Mouse (Mus musculus) retina, adult 2 months (tissue): ENCODE measurements at regions not wholly inside any gene's neighbourhood (a gene's known extent, or its start where the extent isn't known, plus 50 kb on each side); places are given as distances from the start of the nearest gene placed in this dataset.

ENCODE experiments used
- DNase-seq: peaks from one replicate; pipeline ENCODE4 v3.0.0-alpha.2; 2012; ENCODE audit warnings: low read depth, low spot score

GRCm38 (mm10) chr3:39925436-39925835 lies 605.6 kb upstream of the Intu start:
- DNase-seq, result no peak

DNA sequence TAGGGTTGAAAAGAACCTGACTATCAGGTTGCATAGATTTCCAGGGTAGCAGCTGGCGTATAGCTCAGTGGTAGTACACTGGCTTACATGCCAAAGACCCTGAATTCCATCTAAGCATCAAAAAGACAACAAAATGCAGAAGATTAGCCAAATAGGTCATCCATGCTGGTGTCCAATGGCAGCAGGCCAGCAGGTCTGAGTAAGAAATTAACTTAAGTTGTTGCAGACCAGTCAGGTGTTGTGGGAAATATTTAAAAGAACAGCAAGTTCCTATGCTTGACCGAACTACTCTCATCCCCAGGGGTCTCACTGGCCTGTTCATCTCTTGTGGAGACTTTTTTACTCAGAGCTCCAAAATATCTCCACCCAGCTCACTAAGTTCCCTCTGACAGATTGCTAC lies 602.7 kb upstream of the Intu start:
- no peak for DNase-seq

GRCm38 (mm10) chr3:39933372-39933771 lies 597.7 kb upstream of the Intu start:
- no peak for DNase-seq

GRCm38 (mm10) chr3:39937719-39938278 lies 593.3 kb upstream of the Intu start:
- DNase-seq, result no peak

- no peak for DNase-seq
Measured at GRCm38 (mm10) chr3:39944581-39944980, 586.5 kb upstream of the Intu start.

- DNase-seq, result no peak
Measured at GRCm38 (mm10) chr3:39952103-39952502, 579.0 kb upstream of the Intu start.

GRCm38 (mm10) chr3:39952556-39952955 lies 578.5 kb upstream of the Intu start:
- DNase-seq, result no peak

DNA sequence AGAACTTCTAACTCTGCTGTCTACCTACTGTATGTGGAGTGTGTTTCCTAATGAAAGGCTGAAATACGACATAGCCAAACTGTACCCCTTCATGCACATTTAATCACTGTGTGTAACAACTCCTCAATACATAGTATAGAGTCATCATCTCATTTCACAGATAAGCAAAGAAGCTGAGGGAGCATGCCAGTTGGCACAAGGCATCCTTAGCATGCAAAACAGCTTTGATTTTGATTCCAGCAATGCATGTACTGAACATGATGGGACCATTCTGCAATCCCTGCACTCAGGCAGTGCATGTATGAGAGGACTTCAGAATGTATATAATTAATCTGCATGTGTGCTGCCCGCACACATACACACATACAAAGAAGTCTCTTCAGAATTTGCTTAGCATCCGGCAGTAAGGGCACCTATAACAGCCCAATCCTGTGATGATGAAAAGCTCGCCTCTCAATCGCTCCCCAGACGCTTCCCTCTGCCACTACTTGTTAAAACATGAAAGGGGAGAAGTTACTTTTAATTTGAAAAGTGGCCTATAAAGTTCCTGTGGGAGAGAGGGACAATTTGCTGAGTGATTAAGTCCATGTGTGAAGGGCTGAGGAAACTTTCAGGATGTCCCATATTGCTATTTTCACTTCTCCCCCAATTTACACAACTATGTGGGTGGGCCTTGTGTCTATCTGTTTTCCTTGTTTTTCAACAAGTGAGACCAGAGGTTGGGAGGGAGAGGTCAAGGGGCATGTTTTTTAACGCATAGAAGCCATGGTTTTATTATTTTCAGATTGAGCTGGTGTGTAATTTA lies 569.0 kb upstream of the Intu start:
- DNase-seq, result no peak

GRCm38 (mm10) chr3:39965431-39965830 lies 565.7 kb upstream of the Intu start:
- no peak for DNase-seq

GRCm38 (mm10) chr3:39966390-39966789 lies 564.7 kb upstream of the Intu start:
- DNase-seq, result no peak

- no peak for DNase-seq
Measured at GRCm38 (mm10) chr3:39976937-39977336, 554.1 kb upstream of the Intu start.

DNA sequence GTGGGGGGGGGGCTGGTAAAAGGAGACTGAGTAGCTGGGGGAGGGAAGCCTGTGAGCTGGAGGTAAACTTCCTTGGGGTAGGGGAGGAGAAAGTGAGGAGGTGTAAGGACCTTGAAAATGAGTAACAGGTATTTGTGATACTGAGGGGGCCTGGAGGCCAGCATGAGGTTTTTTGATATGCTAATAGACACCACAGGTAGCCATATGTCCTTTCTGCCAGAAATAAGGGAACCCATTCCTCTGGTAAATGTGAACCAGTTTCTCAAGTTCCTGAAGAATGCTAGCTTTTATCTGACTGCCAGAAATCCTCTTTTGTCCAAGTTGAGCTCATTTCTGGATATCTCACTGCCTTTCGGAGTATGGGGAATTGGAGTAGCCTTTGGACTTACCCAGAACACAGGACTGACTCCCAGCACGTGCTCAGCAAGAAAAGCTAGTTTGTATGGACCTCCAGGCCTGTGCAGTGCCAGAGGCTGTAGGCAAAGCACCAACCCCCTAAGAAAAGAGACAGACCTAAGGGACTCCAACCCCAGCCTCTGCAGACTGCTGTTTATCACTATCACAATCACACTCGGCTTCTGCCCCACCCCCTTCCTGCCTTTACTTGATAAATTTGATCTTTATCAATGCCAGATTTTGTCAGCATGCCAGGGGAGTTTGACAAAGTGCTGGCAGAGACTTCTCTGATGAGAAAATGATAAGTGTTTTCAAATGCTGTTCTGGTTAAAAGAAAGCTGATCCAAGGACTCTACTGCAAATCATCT lies 552.0 kb upstream of the Intu start:
- DNase-seq, result no peak

- DNase-seq, result no peak
Measured at GRCm38 (mm10) chr3:39982656-39983055, 548.4 kb upstream of the Intu start.

GRCm38 (mm10) chr3:39987710-39988109 lies 543.4 kb upstream of the Intu start:
- no peak for DNase-seq

DNA sequence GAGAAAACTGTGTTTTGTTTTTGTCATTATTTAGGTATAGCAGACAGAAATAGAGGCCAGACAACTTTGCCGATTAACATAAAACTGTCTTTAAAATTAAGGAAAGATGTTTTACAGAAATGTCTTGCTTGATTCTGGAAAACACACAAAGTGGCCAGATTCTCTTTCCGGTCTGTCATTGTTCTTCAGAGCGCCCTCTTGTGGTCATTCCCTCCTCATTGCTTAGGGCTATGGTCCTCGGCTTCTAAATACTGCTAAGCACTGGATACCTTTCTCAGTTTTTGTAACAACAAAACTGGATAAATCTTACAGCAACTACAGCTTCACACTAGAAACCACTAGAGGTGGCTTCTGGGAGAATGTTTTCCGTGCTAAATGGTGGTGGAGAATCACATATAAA lies 532.5 kb upstream of the Intu start:
- peak; percentile 22 for DNase-seq

GRCm38 (mm10) chr3:39999846-40000245 lies 531.2 kb upstream of the Intu start:
- DNase-seq, result no peak

GRCm38 (mm10) chr3:40002838-40003237 lies 528.2 kb upstream of the Intu start:
- DNase-seq, result no peak

GRCm38 (mm10) chr3:40010051-40010450 lies 521.0 kb upstream of the Intu start:
- DNase-seq, result no peak

DNA sequence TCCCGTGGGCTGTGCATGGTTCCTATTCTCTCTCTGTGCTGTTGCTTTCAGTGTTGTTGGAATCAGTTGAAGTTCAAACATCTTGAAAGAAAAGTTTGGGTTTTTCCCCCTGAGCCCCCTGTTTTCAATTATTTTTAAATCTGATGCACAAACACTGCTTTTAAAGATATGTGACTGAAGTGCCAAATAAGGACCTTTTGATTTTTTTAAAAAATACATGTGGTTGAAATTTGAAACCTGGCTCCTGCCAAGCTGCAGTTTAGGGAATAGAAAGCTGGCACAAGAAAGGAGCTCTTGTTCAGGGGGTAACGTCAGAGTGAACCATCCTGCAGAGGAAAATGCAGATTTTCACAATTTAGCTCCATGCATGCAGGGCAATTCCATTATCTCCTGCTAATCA lies 509.4 kb upstream of the Intu start:
- no peak for DNase-seq

GRCm38 (mm10) chr3:40027713-40028112 lies 503.4 kb upstream of the Intu start:
- no peak for DNase-seq

DNA sequence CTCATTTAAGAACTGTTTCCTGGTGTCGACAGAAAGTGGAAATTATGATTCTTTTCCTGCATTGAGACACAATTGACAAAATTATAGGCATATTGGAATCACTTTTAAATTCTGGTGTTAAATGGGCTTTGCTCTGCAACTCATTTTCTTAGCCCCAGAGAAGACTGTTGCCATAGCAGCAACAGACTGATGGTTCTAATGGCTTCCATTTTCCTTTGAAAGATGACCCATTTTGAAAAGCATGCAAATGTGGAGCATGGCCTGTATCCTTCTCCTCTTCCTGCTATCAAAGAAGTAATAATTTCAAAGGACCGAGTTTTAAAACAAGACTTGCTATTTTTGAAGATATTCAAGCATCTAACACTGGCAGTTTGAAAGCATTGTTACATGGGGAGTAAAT lies 494.9 kb upstream of the Intu start:
- DNase-seq, result no peak

DNA sequence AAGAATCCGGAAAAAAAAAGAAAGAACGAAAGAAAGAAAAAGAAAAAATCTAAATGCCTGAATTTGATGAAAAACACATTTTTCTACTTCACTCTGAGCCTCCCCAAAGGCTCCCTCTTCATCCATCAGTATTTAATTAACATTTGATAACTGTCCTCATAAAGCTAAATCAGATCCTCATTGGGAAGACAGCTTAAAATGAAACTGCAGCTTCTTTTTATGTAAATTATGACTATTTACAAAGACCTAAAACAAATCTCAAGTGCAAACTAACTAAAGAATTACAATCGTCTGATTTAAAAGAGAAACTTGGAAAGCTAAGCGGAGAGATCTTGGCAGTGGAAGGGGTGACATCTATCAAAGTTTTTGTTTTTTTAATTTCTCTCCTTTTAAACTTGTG lies 481.4 kb upstream of the Intu start:
- no peak for DNase-seq

DNA sequence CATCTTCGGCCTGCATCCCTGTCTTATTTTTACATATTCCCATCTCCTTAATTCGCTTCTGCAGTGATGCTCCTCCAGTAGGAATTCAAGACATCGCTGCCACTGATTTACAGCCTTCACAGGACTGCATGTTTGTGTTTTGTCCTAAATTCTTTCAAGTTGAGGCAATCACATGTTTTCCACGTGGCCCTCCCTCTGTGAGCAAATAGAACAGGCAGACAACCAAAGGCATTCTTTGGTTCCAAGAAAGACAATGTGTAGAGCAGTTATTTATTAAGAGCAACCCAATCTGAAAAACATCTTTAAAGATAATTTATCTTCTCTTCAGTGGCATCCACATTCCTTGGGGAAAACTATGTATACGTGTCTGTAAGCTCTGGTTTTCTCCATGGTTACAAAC lies 472.8 kb upstream of the Intu start:
- no peak for DNase-seq
